Mouse (Mus musculus) ES-E14 (cell line): ENCODE data around the gene Rit1.

Experiments
- CHD2 ChIP-seq: IDR thresholded peaks from 2 replicates; pipeline ENCODE4 v1.6.1; 2014; ENCODE audit warnings: mild to moderate bottlenecking, low read depth, low read length, inconsistent platforms
- HCFC1 ChIP-seq: IDR thresholded peaks from 2 replicates; pipeline ENCODE4 v1.6.1; 2012; ENCODE audit warnings: low read length, inconsistent platforms, borderline replicate concordance; ENCODE audit not compliant: insufficient read depth
- ZC3H11A ChIP-seq: IDR thresholded peaks from 2 replicates; pipeline ENCODE4 v1.6.1; 2012; ENCODE audit warnings: low read depth, mild to moderate bottlenecking, inconsistent platforms, low read length, borderline replicate concordance

GRCm38 (mm10) chr3:88745534-88745933 lies 28.9 kb downstream of the Rit1 start:
- TF ChIP-seq CHD2 (no peak), ZC3H11A (no peak), HCFC1 (no peak)
